Mouse (Mus musculus) spleen, adult 2 months (tissue): ENCODE measurements around the gene Rhbdl1.

Experiments
- CTCF ChIP-seq: fragments of 200-500 bp; IDR thresholded peaks from 2 replicates; pipeline ENCODE4 v1.5.1; 2011; ENCODE audit warnings: mild to moderate bottlenecking, inconsistent platforms; ENCODE audit not compliant: insufficient read depth, insufficient read length, insufficient replicate concordance; ENCODE audit errors: extremely low read depth
- POLR2A ChIP-seq: fragments of 200-500 bp; IDR thresholded peaks from 2 replicates; pipeline ENCODE4 v1.6.1; 2011; ENCODE audit warnings: low read depth, low read length, inconsistent platforms

GRCm38 (mm10) chr17:25880913-25881641, 44.0 kb upstream of the Rhbdl1 start:
- TF ChIP-seq CTCF (no peak), POLR2A (no peak)
